Mouse (Mus musculus): Measurements from ENCODE around the gene Greb1.
"Not testable (repeated sequence)": the region's sequence is repeated elsewhere in the genome, so short reads cannot be mapped to it uniquely, and the experiment has no call there.

Greb1 gene

DNA sequence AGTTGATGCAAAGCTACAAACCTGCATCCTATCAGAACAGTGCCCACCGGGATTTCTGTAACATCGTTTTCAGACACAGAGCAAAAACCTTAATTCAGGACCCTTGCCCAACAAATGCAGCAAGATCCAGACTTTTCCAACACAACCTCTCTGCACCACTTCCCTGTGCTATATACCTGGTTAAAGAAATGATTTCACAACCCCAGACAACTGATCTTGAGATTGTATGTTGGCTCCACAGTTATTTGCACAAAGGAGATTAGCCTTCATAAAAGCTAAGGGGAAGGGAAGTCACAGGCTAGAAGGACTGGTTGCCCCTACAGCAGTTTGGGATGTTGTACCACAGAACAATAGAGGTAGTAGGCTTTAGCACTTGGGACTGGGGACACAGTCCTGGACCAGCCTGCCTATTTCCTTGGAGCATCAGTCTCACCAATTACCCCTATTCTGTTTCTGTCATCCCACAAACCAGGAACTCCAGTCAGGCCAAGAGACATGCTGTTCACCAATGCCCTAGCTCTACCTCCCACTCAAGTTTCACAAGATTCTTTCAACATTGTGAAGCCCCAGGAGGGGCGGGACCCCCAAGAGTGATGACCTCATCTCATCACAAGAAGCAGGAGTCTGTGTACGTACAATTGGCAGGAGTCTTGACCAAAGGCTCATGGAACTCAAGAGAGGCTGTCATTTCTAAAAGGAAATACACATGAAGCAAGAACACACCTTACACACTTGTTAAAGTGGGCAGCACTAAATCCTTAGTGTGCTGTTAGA lies 36.9 kb downstream of the Greb1 start:
- DNase-seq (ENCODE audit: low spot score) = no peak

DNA sequence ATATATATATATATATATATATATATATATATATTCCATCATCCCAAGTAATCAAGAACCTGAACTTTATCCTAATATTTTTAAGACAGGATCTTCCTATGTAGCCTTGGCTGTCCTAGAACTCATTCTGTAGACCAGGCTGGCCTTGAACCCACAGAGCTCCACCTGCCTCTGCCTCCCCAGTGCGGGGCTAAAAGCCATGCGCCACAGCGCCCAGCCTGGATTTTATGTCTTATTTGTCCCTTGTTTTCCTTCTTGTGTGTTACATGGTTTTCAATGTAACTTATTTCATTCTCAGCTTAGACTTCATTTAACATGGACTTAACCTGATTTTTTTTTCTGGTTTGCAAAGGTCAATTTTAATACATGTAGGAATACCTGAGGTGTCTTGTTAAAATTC lies 39.2 kb downstream of the Greb1 start:
- DNase-seq (ENCODE audit: low spot score) = no peak

DNA sequence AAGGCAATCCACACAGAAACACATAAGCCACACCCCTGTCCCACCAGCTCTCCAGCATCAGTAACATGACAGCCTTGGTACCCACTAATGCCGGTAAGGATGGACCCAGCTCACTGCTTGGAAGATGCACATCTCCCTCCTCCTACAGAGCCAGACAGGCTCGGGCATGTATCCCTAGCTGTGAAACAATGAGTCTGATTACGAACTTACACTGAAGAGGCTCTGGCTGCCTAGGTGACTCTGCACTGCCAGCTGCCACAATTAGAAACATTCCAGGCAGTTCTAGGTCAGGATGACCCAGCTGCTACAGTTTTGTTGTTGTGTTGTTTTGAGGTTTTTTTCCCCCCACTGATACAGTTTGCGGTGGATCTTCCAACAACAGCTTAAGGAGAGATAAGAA lies 40.4 kb downstream of the Greb1 start:
- DNase-seq (ENCODE audit: low spot score) = no peak

DNA sequence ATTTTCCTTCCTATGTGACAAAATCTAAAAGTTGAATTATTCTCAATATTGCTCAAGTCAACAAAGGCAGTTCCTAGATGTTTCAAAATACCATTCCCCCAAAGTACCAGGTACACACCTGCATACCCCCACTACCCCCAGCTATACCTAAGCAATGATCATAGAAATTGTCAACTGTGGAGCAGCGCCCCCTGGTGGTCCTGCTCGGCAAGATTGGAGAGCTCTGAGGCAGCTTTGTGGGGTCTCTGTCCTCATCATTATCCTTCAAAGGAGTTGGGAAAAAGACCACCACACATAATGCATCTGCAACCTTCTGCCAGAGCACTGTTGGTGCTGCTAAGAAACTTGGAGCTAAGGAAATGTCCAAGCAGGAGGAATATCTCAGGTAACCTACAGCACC lies 46.4 kb downstream of the Greb1 start:
- peak; percentile 77 for DNase-seq (ENCODE audit: low spot score)

DNA sequence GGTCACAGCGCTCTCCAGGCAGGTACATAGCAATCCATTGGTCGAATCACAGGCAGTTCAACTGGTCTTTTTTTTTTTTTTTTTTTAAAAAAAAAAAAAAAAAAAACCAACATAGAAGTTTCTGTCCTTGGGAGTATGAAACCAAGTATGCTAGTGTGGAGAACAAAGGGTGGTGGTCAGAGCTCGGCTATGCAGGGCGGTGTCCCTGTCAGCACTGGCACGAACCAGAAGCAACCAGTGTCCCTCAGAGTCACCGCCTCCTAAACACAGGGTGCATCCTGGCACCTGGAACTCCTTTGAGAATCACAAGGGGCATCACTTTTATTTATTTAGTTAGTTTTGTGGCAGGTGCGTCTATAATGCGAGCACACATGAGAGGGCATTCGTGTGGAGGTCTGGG lies 47.1 kb downstream of the Greb1 start:
- no peak for DNase-seq (ENCODE audit: low spot score)

DNA sequence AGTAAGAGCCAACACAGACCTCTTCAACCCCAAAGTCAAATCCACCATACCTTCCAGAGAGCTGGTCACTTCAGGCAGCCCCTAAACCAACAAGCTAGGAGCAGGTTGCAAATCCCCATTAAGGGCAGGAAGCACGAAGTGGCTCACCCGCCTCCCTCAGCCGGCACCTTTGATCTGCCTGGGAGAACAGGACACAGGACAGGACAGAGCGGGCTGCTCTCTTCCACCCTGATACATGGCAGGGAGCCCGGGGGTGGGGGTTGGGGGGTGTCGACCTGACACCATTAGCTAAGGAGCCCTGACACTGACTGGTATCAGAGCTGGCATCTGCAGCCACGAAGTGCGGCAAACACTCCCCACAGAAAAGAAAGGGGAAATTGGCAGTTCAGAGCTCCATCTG lies 47.6 kb downstream of the Greb1 start:
- no peak for DNase-seq (ENCODE audit: low spot score)

- DNase-seq (ENCODE audit: low spot score) = no peak
Measured at GRCm38 (mm10) chr12:16752236-16752840, 48.3 kb downstream of the Greb1 start.

DNA sequence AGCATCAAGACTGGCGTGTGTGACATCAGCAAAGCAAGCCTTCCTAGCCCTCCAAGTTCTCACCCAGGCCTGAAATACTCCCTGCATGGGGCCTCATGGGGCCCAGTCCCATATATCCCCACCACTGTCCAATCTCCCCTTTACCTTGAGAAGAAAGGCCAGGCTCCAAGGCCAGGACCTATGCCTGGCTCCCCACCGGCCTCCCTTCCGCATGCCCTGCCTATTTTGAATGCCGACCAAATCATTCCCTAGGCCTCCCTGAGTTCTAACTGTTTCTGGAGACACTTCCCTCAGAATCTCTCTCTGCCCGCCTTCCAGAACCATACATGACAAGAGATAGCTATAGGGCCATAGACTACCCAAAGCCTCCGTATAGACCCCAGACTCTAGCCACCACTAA lies 49.1 kb downstream of the Greb1 start:
- no peak for DNase-seq (ENCODE audit: low spot score)

DNA sequence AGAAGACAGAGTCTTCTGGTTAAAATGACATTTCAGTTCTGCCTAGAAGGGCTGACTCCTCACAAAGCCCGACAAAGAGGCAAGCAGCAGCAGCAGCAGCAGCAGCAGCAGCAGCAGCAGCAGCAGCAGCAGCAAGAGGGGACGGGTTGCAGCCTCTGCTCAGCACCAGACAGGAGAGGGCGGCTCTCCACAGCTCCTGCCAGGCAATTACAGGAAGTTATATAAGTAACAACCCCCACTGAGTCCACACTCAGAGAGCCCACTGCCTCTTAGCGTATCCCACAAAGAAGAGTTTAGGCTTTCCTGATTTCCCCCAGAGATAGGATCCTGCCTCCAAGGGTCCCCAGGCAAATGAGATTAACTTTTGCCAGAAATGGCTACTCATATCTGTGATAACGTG lies 60.6 kb downstream of the Greb1 start:
- peak; percentile 40 for DNase-seq (ENCODE audit: low spot score)

GRCm38 (mm10) chr12:16737266-16737665 lies 63.4 kb downstream of the Greb1 start:
- DNase-seq (ENCODE audit: low spot score) = no peak

DNA sequence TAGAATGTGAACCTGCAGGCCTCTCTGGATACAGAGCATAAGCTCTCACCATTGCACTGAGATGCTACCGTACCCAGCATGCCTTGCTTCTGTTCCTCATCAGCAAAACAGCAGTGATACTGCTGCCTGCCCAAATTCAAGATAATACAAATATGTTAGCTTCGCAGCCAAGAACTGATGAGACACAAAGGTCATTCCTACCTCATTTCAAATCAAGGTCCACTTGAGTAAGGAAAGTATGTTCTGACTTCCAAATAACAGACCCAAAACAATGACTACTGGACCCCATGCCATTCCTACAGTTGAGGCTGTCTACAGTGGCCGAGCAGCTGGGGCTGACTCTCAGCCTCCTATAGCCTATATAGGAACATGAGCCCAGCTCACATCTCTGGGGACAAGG lies 66.0 kb downstream of the Greb1 start:
- no peak for DNase-seq (ENCODE audit: low spot score)

DNA sequence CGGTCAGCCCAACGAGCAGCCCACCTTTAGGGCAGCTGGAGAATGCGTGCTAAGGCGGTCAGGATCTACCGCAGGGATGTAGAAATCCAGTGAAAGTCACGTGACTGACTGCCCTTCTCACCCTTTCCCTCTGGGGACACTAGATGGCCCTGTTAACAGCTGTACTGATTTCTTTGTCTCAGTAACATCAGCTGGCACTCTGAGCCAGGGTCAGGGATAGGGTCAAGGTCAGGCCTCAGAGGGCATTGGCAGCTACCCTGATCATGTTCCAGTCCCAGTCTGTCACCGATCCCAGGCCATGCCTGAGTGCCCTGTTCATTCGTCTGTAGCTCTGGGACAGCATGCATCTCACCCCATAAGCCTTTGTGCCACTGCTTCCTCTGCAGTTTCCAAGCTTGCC lies 66.7 kb downstream of the Greb1 start:
- peak; percentile 50 for DNase-seq (ENCODE audit: low spot score)

GRCm38 (mm10) chr12:16731121-16731741 lies 69.5 kb downstream of the Greb1 start:
- DNase-seq (ENCODE audit: low spot score) = peak; percentile 59

DNA sequence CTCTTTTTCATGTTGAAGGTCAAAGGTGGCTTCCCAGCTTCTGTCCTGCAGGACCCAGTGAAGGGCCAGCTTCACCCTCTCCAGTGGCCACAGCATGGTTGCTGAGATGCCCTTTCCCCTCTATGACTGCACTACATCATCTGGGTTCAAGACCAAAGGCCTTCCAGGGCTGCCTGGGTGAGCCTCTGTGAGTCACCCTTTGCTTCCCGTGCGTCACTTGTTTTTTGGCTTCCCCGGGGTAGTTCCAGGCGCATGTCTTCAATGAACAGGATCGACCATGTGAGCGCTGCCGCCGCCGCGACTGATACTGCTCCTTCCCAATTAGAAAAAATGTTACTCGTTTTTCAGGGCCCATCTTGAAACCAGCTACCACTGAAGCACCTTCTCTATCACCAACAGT lies 70.5 kb downstream of the Greb1 start:
- no peak for DNase-seq (ENCODE audit: low spot score)

DNA sequence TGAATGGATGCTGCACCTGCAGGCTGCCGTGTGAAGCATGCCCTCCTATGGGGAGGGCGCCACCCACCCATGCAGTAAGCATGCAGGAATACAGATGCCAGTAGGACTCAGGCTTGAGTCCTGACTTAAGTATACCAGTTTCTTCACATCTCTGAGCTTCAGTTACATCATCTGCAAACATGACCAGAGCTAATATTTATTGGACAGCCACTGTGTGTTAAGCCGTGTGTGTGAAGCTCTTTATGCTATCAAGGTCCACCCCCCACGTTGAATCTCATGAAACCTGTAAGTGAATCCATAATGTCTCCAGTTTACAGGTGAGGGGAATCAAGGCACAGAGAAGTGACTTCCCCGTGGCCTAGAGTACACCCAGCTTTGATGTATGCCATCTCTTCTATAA lies 72.5 kb downstream of the Greb1 start:
- no peak for DNase-seq (ENCODE audit: low spot score)

DNA sequence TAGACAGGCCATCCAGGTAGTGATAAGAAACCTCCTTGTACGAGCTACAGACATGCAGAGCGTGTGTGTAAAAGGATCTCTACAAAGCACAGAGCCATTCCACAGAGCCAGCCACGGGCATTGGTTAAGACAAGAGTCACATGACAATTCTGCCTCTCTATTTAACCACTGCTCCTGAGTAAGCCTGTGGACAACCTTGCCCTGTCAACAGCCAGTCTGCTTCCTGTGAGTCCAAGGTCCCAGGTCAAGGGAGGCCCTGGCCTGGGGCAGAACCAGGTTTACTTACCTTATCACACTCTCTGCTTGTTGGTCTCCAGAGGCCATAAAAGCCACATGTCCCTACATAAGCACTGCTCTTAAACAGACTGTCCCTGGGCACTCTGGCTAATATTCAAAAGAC lies 74.5 kb downstream of the Greb1 start:
- no peak for DNase-seq (ENCODE audit: low spot score)

DNA sequence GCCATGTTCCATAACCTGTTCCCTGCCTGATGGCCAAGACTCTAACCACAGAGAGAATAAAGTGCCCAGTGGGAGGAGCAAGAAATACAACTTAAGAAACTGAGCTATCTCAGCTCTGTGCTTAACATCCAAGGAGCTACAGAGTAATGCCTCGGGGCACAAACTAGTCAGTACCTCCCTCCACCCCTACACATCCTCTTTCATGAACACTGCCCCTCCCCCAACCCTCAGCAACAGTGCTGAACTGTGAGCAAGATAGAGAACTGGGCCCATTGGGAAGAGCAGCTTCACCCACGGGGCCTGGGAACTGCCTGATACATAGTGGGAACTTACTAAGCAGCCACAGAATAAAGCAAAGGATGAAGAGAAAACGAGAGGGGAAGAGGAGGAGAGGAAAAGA lies 77.1 kb downstream of the Greb1 start:
- DNase-seq (ENCODE audit: low spot score) = no peak

DNA sequence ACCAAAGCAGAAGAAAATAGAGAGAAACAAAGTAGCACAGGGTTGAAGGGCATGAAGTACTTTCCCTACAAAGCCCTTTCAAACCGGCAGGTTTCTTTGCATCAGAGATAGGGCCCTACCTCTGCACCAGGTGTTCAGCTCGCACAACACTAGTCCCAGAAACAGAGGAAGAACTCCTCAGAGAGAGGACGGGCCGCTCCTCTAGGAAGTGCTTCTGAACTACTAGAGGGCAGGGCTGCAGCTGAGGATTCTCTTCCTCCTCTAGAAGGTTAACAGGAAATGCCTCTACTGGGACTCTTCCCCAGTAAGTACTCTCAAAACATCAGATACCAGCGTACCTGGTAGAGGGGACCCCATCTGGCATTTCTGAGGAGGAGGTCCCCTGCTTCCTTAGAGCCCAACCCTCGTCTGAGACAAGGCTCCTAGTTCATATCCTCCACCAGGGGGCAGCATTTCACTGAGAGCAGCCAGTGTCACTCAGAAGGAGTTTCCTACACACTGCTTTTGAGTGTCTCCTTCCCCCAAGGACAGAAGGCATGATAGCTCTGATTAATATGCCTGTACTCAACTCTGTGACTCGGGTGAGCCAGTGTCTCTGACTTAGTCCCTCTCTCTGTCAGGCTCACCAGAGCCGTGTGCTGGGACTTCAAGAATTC lies 81.9 kb downstream of the Greb1 start:
- peak; percentile 89 for DNase-seq (ENCODE audit: low spot score)

DNA sequence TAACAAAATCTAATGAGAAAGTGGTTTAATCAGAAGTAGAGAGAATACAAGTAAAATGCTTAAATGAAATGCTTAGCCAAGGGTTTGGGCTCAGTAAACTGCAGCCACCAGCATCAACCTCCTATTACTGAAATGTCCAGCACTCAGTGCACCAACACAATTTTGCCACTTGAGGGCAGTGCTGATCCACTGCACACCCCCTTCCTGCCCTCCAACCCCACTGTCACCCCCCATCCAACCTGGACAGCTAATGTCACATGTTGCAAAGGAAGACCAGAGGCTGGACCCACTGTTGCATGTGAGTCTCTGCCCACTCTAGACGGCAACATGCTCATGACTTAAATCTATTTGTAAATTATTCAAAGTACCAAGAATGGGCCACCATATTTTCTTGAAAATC lies 83.0 kb downstream of the Greb1 start:
- peak; percentile 79 for DNase-seq (ENCODE audit: low spot score)

DNA sequence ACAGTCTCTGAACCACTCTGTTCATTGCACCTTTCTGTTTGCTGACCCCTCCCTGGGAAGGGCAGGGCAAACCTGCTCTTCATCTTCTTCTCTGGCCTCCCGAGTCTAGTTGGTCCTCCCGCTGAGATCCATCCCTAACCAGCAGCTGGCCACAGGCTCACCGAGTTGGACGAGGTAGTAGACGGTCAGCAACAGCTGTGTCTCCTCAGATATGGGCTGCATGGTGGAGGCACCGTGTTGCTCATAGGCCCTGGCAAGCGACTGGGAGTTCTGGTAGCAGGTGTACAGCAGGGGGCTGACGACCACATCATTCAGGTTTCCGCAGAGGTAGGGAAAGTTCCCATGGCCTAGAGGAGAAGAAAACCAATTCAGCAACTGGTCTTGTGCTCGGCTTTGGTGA lies 86.1 kb downstream of the Greb1 start:
- DNase-seq (ENCODE audit: low spot score) = no peak

DNA sequence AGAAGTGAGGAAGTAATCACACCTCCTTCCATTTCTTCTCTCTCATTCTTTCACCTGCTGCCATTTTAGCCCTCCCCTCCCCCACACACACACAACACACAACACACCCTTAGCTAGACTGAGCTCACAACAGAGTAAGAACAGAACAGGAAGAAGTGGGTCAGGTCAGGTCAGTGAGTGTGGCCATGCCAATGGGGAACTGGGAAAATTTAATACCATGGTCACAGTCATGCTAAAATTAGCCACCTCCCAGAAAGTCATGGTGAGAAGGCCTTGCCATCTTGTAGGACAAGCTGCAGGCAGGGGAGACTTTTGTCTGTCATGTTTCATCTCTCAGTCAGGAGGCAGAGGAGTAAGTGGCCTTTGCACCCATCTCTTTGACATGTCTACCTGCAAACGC lies 102.0 kb downstream of the Greb1 start:
- no peak for DNase-seq (ENCODE audit: low spot score)

DNA sequence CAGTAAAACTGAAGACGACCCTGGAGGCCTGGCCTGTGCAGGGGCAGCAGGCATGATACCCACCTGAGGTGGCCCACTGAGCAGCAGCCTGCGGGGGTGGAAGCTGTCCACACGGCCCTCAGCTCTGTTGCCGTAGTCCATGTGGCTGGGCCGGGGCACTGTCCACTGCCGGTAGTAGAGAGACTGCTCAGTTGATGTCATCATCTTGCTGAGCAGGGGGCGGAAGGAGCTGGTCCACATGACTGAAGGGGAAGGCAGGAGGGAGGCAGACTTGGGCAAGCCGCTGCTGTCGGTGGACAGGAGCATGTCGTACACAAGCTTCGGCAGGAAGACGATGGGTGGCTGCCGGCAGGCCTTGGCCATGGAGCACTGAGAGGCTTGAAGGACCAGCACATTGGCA lies 104.5 kb downstream of the Greb1 start:
- no peak for DNase-seq (ENCODE audit: low spot score)

DNA sequence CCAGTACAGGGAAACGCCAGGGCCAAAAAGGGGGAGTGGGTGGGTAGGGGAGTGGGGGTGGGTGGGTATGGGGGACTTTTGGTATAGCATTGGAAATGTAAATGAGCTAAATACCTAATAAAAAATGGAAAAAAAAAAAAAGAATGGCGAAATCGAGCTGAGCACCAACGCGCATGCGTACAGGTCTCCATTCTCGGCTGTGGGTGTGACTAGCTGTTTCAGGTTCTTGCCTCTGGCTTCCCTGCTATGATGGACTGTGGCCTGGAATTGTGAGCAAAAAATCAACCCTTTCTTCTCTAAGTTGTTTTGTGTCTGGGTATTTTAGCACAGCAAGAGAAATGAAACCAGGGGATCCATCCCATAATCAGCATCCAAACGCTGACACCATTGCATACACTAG lies 105.4 kb downstream of the Greb1 start:
- DNase-seq (ENCODE audit: low spot score) = not testable (repeated sequence)
